Mouse (Mus musculus) neural tube, embryonic 15.5 days (tissue): ENCODE results near the gene U2surp. TPM values are rescaled to one million over a fixed set of nuclear protein-coding genes. Genes with fewer than 3 reads are reported as not detected.

Experiments
- ATAC-seq: fragments of 200-750 bp; cut with Nextera tagmentation; 2 replicates; pipeline ENCODE4 v1.8.0; 2017; ENCODE audit warnings: mild to moderate bottlenecking, moderate TSS enrichment, moderate library complexity; ENCODE audit not compliant: low FRiP score
- H3K27ac ChIP-seq: fragments of 300-500 bp; sonication (generic); replicated peaks from 2 replicates; pipeline ENCODE4 v1.5.1; 2015; ENCODE audit warnings: mild to moderate bottlenecking, inconsistent platforms
- H3K27me3 ChIP-seq: fragments of 300-500 bp; sonication (generic); replicated peaks from 2 replicates; pipeline ENCODE4 v1.6.1; 2015; ENCODE audit warnings: inconsistent platforms
- H3K36me3 ChIP-seq: fragments of 300-500 bp; sonication (generic); 2 replicates; pipeline ENCODE4 v1.6.1; 2015; ENCODE audit warnings: inconsistent platforms
- H3K4me1 ChIP-seq: fragments of 300-500 bp; sonication (generic); 2 replicates; pipeline ENCODE4 v1.6.1; 2015; ENCODE audit warnings: inconsistent platforms
- H3K4me2 ChIP-seq: fragments of 300-500 bp; sonication (generic); 2 replicates; pipeline ENCODE4 v1.6.1; 2015; ENCODE audit warnings: inconsistent platforms, mild to moderate bottlenecking, moderate library complexity
- H3K4me3 ChIP-seq: fragments of 300-500 bp; sonication (generic); replicated peaks from 2 replicates; pipeline ENCODE4 v1.5.1; 2015; ENCODE audit warnings: mild to moderate bottlenecking, inconsistent platforms
- H3K9ac ChIP-seq: fragments of 300-500 bp; sonication (generic); replicated peaks from 2 replicates; pipeline ENCODE4 v1.6.1; 2015; ENCODE audit warnings: mild to moderate bottlenecking, inconsistent platforms
- H3K9me3 ChIP-seq: fragments of 300-500 bp; sonication (generic); replicated peaks from 2 replicates; pipeline ENCODE4 v1.6.1; 2016; ENCODE audit warnings: inconsistent platforms
- WGBS: fragments of 180-500 bp; shearing (Covaris S2); methylation state at CpG from one replicate; pipeline ENCODE4 v1.1.7; 2015; ENCODE audit warnings: mixed read lengths; 5-methylcytosine and 5-hydroxymethylcytosine counted together
- polyA plus RNA-seq: library from polyadenylated mRNA; unstranded; fragments of >200 nt; fragmentation: Nextera tagmentation; extraction: Ambion mirVana; gene quantifications from 2 replicates; pipeline ENCODE4 v1.2.1, GENCODE M21; 2015

The U2surp gene
- polyA plus RNA-seq, 1 experiment from 2014 or later = 115 TPM

DNA sequence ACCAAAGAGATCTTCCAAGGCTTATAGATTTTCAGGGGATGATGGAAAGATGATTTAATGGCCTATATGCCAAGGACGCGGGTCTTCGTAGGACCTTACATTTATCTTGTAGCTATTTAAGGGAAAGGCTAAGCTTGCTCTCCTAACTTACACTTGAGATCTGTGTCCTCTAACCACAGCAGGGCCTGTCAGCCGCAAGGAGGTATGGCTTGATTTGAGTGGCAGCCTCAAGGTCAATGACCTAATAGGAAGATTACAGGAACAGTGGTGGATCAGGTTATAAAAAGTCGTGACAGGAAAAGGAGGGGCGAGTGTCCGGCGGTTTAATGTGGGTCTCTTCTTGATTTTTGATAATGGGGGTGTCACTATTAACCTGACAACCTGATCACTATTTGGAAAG lies 61.2 kb downstream of the U2surp start:
- H3K9ac ChIP-seq = no peak overlapping the region
- H3K4me1 ChIP-seq = no peaks in the 10 kb centered on the region
- no peak overlapping the region for H3K4me2 ChIP-seq
- no peaks in the 10 kb centered on the region for H3K9me3 ChIP-seq
- H3K27me3 ChIP-seq = no peaks in the 10 kb centered on the region
- no peaks in the 10 kb centered on the region for H3K36me3 ChIP-seq
- WGBS = 96% methylated on average over 8 of the region's 8 CpGs
- no peak overlapping the region for H3K4me3 ChIP-seq
- H3K27ac ChIP-seq = no peak overlapping the region
- ATAC-seq = no peak

GRCm38 (mm10) chr9:95442321-95442731 lies 69.5 kb downstream of the U2surp start:
- Histone ChIP-seq H3K4me3 (peak overlapping the region; percentile 25), H3K4me1 (peaks cover 19% of the 10 kb centered on the region), H3K9ac (no peak overlapping the region; the same call in 1 of the 2 replicates), H3K27ac (peak overlapping the region; percentile 70), H3K27me3 (no peaks in the 10 kb centered on the region), H3K9me3 (no peaks in the 10 kb centered on the region), H3K4me2 (peak overlapping the region; percentile 53), H3K36me3 (no peaks in the 10 kb centered on the region)
- 14% methylated on average over 13 of the region's 13 CpGs for WGBS
- peak; percentile 76 for ATAC-seq

GRCm38 (mm10) chr9:95437883-95438282 lies 73.9 kb downstream of the U2surp start:
- H3K4me3 ChIP-seq = no peak overlapping the region
- H3K4me2 ChIP-seq = no peak overlapping the region
- H3K9ac ChIP-seq = no peak overlapping the region
- H3K4me1 ChIP-seq = peaks cover 16% of the 10 kb centered on the region
- no peaks in the 10 kb centered on the region for H3K9me3 ChIP-seq
- no peak for ATAC-seq
- H3K27ac ChIP-seq = no peak overlapping the region
- WGBS = 83% methylated on average over 9 of the region's 9 CpGs
- no peaks in the 10 kb centered on the region for H3K36me3 ChIP-seq
- no peaks in the 10 kb centered on the region for H3K27me3 ChIP-seq

GRCm38 (mm10) chr9:95436294-95436613 lies 75.5 kb downstream of the U2surp start:
- Histone ChIP-seq H3K9me3 (no peaks in the 10 kb centered on the region), H3K36me3 (no peaks in the 10 kb centered on the region), H3K9ac (no peak overlapping the region), H3K4me2 (no peak overlapping the region), H3K4me1 (0 out of 2 replicates have a peak, but pooled peaks cover 3% of the 10 kb centered on the region), H3K27me3 (no peaks in the 10 kb centered on the region), H3K27ac (no peak overlapping the region), H3K4me3 (no peak overlapping the region)
- 85% methylated on average over 4 of the region's 4 CpGs for WGBS
- ATAC-seq = no peak

DNA sequence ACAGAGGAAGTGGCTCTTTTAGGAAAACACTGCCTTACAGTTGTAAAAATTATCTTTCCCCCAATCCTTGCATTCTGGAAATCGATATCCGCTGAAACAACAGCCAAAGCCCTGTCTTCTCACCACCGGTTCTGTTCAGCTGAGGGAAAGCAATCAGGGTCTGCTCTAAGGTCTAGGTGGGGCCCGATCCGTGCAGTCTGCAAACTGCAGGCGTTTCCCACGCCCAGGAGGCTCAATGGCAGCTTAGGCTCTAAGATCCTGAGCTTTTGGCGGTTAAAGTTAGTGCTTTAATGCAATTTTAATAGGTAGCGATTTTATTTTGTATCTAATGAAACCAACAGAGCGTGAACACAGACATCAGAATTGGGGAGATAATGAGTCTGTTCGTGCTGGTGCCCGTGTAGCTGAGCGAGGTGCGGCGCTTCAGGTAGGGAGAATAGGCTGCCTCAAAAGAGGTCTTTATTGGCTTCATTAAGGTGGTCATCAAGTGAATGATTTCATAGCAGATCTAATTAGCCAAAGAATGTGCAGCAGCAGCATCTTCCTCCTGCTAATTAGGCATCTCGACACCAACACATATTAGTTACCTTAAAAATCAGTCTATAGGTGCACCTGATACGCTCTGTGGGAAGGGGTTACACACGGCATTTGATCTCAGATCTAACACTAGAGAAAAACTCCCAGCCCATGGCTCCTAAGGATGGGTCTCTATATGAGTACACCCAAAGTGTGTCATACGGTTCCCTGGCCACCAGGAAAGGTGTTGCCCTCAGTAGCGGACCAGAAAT lies 76.1 kb downstream of the U2surp start:
- H3K4me1 ChIP-seq = 0 out of 2 replicates have a peak, but pooled peaks cover 3% of the 10 kb centered on the region
- H3K27ac ChIP-seq = 0 out of 2 replicates have a peak overlapping the region, but pooled peaks have one; percentile 1
- no peak overlapping the region for H3K9ac ChIP-seq
- no peaks in the 10 kb centered on the region for H3K9me3 ChIP-seq
- H3K4me2 ChIP-seq = no peak overlapping the region
- 59% methylated on average over 20 of the region's 20 CpGs for WGBS
- no peaks in the 10 kb centered on the region for H3K27me3 ChIP-seq
- no peak overlapping the region for H3K4me3 ChIP-seq
- 0 out of 2 replicates have a peak, but pooled peaks have one; percentile 56 for ATAC-seq
- H3K36me3 ChIP-seq = no peaks in the 10 kb centered on the region

DNA sequence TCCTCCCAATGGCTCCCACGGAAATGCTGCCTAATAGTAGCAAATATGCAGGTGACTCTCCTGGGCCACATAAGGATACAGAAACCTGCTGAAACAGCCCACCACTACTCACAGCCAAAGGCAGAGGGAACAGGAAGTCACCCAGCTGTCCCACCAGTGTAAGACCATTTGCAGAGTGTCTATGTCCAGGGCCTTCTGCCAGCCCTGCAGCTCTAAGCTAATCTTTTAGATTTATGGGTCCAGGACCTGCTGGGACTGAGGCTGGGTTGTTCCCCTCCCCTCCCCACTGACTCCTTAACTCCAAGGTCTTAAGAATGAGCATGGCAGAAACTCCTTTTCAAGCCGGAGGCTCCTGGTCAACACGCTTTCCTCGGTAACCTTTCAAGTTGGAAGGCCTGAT lies 83.5 kb downstream of the U2surp start:
- Histone ChIP-seq H3K27me3 (no peaks in the 10 kb centered on the region), H3K9ac (no peak overlapping the region), H3K4me3 (no peak overlapping the region), H3K27ac (no peak overlapping the region), H3K4me1 (peaks cover 9% of the 10 kb centered on the region; the same call in 1 of the 2 replicates), H3K36me3 (no peaks in the 10 kb centered on the region), H3K4me2 (no peak overlapping the region), H3K9me3 (0 out of 2 replicates have a peak, but pooled peaks cover 4% of the 10 kb centered on the region)
- ATAC-seq = peak; percentile 38; the same call in 1 of the 2 replicates
- 75% methylated on average over 4 of the region's 4 CpGs for WGBS

- H3K27me3 ChIP-seq = no peaks in the 10 kb centered on the region
- H3K36me3 ChIP-seq = no peaks in the 10 kb centered on the region
- no peak overlapping the region for H3K4me2 ChIP-seq
- no peaks in the 10 kb centered on the region for H3K9me3 ChIP-seq
- H3K9ac ChIP-seq = no peak overlapping the region
- H3K4me3 ChIP-seq = no peak overlapping the region
- H3K4me1 ChIP-seq = no peaks in the 10 kb centered on the region
- H3K27ac ChIP-seq = no peak overlapping the region
- no peak for ATAC-seq
Observed at GRCm38 (mm10) chr9:95413911-95414310, 97.9 kb downstream of the U2surp start.

DNA sequence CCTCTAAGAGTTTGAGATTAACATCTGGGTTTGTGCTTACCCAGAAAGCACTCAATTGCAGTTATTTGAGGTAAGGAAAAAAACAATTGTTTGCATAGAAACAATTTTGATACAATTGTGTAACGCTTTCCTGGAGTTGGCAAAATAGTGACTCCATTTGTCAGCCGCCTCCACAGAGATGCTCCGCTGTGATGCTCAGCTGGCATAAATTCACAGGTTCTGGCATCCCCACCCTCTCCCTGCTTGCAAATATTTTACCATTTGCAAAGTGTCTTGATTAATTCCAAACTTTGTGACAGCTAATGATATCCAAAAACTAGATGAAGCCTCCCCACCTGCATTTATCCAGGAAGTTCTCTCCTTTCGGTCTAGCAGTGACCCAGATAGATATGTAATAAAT lies 99.7 kb downstream of the U2surp start:
- Histone ChIP-seq H3K9me3 (no peaks in the 10 kb centered on the region), H3K27me3 (no peaks in the 10 kb centered on the region), H3K9ac (no peak overlapping the region), H3K4me3 (no peak overlapping the region), H3K36me3 (no peaks in the 10 kb centered on the region), H3K4me1 (peaks cover 7% of the 10 kb centered on the region), H3K27ac (no peak overlapping the region), H3K4me2 (no peak overlapping the region)
- WGBS = 86% methylated on average over 4 of the region's 4 CpGs
- ATAC-seq = no peak

DNA sequence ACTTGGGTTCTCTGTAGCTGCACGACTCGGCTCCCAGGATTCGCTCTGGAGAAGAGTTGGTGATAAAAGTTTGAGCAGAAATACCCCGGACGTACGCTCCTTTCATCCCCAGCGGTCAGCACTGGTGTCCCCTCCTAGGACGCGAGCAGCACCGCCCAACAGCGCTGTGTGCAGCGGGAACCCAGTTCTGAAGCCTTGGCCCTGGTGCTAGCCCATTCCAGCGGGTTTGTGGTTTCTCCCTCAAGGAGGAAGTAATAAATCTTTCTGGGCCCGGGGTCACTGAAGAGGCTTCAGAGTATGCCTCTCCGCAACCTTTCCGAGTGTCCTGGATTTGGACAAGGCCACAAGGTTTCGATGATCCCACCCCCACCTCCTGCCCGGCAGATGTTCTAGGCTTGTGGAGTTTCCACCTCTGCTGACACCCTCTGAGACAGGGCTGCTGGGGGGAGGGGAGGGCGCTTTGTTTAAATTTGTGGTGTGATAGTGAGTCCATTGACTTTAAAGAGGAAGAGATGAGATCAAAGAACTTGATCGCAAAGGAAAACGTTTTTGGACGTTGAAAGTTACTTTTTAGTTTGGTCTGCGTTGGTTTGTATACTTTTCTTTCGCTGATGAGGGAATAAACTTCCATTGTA lies 104.1 kb downstream of the U2surp start:
- H3K36me3 ChIP-seq = no peaks in the 10 kb centered on the region
- 2% methylated on average over 24 of the region's 24 CpGs for WGBS
- peak; percentile 45 for ATAC-seq

More for the DNA sequence above, 104.1 kb downstream of the U2surp start:
- peaks cover 24% of the 10 kb centered on the region for H3K4me1 ChIP-seq
- H3K27me3 ChIP-seq = no peaks in the 10 kb centered on the region; the same call in 1 of the 2 replicates
- peak overlapping the region; percentile 76 for H3K9ac ChIP-seq
- peak overlapping the region; percentile 77 for H3K4me3 ChIP-seq
- no peaks in the 10 kb centered on the region for H3K9me3 ChIP-seq
- H3K4me2 ChIP-seq = peak overlapping the region; percentile 88
- peak overlapping the region; percentile 85 for H3K27ac ChIP-seq

Other genes with a start within 250 kb of the U2surp start
- 14.6 and 15.9 TPM in 2 replicates for gene Chst2, start 105.3 kb downstream of the U2surp start, polyA plus RNA-seq
- 6.5 and 8.8 TPM in 2 replicates for gene Paqr9, start 47.7 kb upstream of the U2surp start, polyA plus RNA-seq
- gene Pcolce2, start 125.6 kb upstream of the U2surp start, polyA plus RNA-seq = 3.3 and 5.5 TPM in 2 replicates
- gene Trpc1, start 238.4 kb upstream of the U2surp start, polyA plus RNA-seq = 7.6 and 9.6 TPM in 2 replicates